Mouse (Mus musculus) stomach, postnatal 0 days (tissue): Measurements from ENCODE around the gene Armc7.

Experiments
- CTCF ChIP-seq: IDR thresholded peaks from 2 replicates; pipeline ENCODE4 v1.5.1; 2016; ENCODE audit warnings: antibody characterized with exemption, low read depth, mild to moderate bottlenecking, moderate library complexity
- EP300 ChIP-seq: optimal IDR thresholded peaks from 2 replicates; pipeline ENCODE3; 2016; ENCODE audit warnings: antibody characterized with exemption

GRCm38 (mm10) chr11:115521080-115521479 lies 45.6 kb downstream of the Armc7 start:
- TF ChIP-seq CTCF (no peak), EP300 (no peak)
